Mouse (Mus musculus): Measurements from ENCODE around the gene Col8a1.

Gene Col8a1

GRCm38 (mm10) chr16:57754526-57755125, at the start of gene Col8a1:
TSS of gene Col8a1 (minus strand) at chr16:57754737.
- DNase-seq = no peak

DNA sequence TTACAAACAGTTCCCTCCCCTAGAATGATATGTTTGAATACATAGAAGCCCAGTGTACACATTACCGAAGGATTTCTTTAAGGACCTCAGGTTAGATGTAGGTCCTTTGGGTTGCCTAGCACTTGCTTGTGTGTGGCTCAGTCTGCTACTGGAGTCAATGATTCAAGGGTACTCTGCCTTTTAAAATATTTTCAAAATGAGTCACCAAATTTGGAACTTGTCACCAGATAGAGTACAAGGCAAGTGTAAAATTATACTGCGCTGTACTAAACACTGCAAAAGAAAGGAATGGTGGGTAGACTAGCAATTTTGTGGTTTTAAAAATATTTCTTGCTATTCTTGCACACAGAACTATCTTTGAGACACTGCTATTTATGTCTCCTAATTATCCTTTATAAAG, 47.3 kb upstream of the Col8a1 start:
- DNase-seq = no peak

GRCm38 (mm10) chr16:57796321-57796720, 41.8 kb upstream of the Col8a1 start:
- no peak for DNase-seq

- DNase-seq = no peak
These were observed 24.5 kb upstream of the Col8a1 start for GRCm38 (mm10) chr16:57779011-57779410.

DNA sequence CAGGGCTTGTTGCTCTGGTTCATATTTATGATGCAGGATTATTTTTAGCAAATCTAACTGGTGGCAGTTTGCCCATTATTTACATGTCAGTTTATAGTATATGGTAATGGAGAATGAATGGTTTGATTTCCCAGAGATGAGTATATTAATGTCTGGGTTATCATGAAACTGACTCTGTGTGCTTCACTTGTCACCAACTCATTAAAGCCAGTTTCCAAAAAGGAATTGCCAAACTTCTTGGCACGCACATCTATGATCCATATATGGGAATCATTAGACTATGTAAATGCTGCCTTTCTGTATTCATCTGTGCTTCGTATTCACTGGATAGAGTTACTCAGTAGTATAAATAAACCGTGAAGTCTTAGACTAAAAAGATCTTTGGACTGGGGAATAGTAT, 11.1 kb upstream of the Col8a1 start:
- no peak for DNase-seq

- DNase-seq = no peak
These were observed 5.3 kb upstream of the Col8a1 start for GRCm38 (mm10) chr16:57759862-57760261.

DNA sequence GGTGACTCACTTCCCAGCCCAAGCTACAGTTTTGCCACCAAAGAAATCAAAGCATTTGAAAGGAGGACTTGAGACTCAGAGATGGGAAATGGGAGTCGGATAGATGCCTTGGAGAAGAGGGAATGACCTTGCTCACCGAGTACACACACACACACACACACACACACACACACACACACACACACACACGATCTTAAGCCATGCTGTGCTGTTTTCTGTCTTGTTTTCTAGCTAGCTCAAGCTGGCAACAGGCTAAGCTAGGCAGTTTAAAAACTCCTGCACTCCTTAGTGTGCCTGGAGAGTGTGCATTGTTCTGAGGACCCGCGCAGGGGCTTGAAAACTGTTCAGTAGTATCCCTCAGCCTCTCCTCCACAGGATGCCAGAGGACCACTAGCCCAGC, 1.2 kb upstream of the Col8a1 start:
- no peak for DNase-seq

DNA sequence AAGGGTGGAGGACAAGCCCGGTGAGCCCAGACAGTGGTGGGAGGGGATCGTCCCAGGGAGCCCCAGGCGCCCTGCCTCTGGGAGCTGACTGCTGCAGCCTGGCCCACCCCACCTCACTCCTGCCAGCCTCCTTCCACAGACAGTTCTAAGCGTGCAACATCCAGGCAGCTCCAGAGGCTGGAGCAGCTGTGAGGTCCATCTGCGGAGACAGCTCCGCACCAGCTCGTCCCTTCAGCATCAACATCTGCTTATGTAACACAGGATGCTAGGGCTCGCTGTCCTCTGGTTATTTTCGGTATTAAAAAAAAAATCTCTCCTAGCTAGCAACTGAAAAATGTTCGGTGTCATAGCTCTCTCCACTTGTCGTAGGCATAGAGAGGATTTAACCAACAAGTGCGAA, 704 bp upstream of the Col8a1 start:
- no peak for DNase-seq

DNA sequence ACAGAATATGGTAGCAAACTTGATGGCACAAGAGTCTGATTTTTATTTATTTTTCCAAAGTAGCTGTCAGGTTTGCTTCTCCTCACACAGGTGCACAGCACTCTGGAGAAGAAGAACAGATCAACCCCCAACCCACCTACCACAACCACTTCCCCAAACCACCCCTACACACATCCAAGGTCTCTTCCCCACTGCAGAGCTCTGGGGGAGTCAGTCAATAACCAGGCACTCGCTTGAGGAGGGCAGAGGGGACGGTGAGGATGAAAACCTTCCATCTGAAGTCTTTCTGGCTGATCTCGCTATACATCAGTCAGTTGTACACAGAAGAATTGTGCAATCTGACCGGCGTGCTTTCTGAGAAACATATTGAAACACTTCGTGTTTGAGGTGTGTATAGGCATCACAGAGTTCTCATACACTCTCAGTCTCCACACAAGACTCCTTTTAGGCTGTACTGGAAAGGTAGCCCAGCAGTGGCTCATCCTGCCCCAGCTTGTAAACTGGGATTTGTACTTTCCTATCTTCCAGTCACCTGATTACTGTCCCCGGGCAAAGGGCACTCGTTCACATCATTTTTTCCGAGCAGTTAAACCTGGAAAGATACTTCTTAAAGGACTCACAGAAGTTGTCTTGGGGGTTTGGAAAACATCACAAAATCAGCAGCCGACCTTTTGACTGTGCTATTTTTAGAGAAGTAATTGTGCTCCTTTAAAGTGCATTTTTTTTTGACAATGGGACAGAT, 827 bp downstream of the Col8a1 start:
- DNase-seq = no peak

GRCm38 (mm10) chr16:57750549-57750948, 4.0 kb downstream of the Col8a1 start:
- no peak for DNase-seq

DNA sequence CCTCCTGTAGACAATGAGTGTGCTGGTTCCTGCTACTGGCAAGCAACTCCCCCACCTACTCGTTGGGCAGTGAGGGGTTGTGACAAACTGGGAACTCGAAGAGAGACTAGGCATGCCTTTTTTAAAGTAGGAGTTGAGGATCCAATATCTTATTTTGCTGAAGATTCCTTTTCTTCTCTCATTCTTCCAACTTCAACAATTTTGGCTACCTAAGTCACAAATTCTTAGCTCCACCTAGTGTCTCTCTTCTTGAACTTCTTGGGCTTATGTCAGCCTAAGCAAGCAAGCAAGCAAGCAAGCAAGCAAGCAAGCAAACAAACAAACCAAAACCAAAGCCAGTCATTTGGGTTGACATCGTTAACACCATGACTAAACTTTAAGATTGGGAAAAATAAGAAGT, 6.4 kb downstream of the Col8a1 start:
- no peak for DNase-seq

DNA sequence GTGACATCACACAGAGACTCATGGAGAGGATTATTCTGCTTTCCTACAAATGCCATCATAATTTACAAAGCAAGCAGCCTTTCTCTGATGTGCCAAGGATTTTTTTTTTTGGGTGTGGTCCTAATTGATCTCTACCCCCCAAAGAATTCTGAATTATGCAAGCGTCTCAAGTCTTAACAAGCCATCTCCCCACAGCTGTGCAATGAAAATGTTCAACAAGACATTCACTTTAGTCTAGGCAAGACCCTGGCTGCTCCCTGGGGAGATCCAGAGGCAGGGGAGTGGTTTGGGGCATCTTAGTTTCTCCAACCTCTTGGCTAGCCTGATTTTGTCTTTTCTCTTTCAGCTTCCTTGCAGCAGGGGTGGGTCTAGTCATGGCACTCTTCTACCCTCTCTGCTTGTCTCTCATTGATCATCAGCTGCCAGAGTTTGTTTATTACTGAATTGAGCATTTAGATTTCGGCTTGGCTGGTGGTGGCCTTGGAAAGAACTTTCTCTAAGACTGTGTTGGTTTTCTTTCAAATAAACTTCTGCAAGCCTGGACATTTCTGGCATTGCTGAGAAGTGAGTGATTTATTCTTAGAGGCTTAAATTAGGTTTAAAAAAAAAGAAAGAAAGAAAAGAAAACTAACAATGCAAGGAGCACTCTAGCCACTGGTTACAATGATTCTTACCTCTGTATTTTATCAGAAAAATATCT, 7.0 kb downstream of the Col8a1 start:
- DNase-seq = no peak

DNA sequence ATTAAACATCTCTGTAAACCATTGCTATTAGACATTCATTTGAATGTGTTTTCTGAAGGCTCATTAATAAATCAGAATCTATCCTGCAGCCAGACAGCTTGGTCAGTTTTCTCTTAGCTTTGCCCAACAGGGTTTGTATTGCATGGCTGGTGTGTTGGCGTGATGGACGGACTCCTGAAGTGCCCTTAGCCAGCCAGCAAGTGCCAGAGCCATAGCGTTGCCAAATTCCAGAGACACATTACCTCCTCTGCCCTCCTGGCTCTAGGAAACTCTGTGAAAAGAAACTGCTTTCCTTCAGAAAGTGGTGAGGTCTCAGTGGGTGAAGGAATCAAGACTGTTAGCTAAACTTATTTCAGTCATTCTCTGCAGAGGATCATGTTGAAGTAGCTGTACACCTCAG, 14.4 kb downstream of the Col8a1 start:
- no peak for DNase-seq

DNA sequence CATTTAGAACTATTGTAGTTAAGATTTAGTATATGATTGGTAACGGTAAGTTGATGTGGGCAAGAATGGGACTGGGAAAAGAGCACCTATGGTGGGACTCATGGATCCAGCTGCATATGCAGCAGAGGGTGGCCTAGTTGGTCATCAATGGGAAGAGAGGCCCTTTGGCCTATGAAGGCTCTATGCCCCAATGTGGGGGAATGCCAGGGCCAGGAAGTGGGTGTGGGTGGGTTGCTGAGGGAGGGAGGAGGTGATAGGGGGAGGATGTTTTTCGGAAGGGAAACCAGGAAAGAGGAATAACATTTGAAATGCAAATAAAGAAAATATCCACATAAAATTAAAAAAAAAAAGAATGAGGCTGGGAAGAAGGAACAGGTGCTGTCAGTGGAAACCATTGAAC, 19.6 kb downstream of the Col8a1 start:
- DNase-seq = no peak

GRCm38 (mm10) chr16:57733545-57733944, 21.0 kb downstream of the Col8a1 start:
- no peak for DNase-seq

GRCm38 (mm10) chr16:57733139-57733538, 21.4 kb downstream of the Col8a1 start:
- no peak for DNase-seq

GRCm38 (mm10) chr16:57724978-57725377, 29.6 kb downstream of the Col8a1 start:
- no peak for DNase-seq

GRCm38 (mm10) chr16:57718982-57719381, 35.6 kb downstream of the Col8a1 start:
- no peak for DNase-seq

- DNase-seq = no peak
These were observed 55.8 kb downstream of the Col8a1 start for GRCm38 (mm10) chr16:57698733-57699132.

DNA sequence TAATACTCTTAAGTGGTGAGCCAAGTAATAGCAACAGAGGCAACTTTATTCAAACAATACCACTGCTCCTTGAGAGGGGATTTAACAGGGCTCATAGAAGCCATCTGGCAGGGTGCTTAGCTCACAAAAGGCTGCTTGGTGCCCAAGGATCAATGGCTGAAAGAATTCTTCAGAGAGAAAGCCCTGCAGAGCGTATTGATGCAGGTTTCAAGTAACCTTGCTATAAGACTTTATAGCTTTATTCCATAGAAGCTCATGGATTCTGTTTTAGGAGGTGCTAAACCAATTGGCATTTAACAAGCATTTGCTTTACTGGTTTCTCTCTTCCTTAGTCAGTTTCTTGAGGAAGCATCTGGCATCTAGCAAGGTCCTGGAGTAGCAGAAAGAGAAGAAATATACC, 59.8 kb downstream of the Col8a1 start:
- no peak for DNase-seq

GRCm38 (mm10) chr16:57693906-57694522, 60.5 kb downstream of the Col8a1 start:
- no peak for DNase-seq

GRCm38 (mm10) chr16:57685790-57686399, 68.6 kb downstream of the Col8a1 start:
- no peak for DNase-seq

GRCm38 (mm10) chr16:57672251-57672650, 82.3 kb downstream of the Col8a1 start:
- DNase-seq = no peak
